Mouse (Mus musculus) adrenal gland (tissue): ENCODE results near the gene Efs.
"Not testable (repeated sequence)": the region's sequence is repeated elsewhere in the genome, so short reads cannot be mapped to it uniquely, and the experiment has no call there.

Source experiments
- intact Hi-C: fragments of 180-260 bp; cut with DNase I; formaldehyde crosslinking; loops from one replicate; pipeline ENCODE4 v1.15.1; 2025
- long read RNA-seq, 2 experiments: library from polyadenylated mRNA; unstranded; transcript quantifications; one replicate each; pipeline ENCODE4 v2.0.0; 2020; ENCODE audit warnings: borderline replicate concordance in 1 of 2; ENCODE audit not compliant: insufficient replicate concordance in 1 of 2

Gene Efs
- long read RNA-seq, experiment 1: 0 reads
- long read RNA-seq, experiment 2, partial matches to known transcripts: 0 of 1 reads
- long read RNA-seq, experiment 2, other reads (novel, unspliced or antisense): 0 of 1 reads

DNA sequence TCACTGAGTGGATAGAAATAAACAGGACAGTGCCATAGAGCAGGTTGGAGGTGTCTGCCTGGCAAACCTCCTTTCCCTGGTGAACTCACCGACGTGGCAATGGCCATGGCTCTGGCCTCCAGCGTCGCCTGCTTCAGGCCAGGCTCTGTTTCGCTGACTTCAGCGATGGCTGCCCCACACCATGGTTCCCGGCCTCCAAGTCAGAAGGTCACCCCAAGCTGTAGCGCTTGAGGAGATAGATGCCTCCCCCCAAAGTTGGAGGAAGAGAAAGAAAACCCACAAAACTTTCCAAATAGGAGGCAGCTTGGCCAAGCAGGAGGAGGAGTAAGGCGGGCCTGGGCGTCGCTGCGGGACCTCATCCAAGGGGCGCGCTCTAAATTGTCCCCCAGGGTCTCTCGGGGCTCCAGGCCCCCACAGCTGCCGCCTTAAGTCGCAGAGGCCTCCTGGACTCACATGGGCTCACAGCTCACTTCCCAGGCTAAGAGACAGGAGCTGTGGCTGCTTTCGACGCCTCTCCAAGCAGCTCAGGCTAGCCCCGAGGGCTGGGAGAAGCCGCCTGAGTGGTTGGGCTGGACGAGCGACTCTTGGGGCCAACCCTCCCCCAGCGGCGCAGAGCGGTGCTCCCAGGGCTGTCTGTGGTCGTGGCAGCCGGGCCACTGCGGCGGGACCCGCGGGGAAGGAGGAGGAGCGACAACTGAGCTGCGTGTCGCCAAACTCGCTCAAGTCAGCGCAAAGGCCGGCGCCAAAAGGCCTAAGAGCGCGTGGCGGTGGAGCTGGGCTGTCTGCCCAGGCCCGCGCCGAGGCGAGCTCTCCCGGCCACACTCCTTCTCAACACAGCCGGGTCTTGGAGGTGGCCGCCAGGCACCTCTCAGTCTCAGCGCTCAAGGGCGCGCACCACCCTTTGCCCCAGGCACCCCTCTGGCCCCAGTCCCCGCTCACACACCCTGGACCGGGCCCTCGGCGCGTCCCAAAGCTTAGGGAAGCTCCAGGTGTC lies at the start of gene Efs:
Gene Efs, minus strand, starts transcription at position 778 of the 994 bp plus-strand sequence.
- intact Hi-C loops: no loop called here

DNA sequence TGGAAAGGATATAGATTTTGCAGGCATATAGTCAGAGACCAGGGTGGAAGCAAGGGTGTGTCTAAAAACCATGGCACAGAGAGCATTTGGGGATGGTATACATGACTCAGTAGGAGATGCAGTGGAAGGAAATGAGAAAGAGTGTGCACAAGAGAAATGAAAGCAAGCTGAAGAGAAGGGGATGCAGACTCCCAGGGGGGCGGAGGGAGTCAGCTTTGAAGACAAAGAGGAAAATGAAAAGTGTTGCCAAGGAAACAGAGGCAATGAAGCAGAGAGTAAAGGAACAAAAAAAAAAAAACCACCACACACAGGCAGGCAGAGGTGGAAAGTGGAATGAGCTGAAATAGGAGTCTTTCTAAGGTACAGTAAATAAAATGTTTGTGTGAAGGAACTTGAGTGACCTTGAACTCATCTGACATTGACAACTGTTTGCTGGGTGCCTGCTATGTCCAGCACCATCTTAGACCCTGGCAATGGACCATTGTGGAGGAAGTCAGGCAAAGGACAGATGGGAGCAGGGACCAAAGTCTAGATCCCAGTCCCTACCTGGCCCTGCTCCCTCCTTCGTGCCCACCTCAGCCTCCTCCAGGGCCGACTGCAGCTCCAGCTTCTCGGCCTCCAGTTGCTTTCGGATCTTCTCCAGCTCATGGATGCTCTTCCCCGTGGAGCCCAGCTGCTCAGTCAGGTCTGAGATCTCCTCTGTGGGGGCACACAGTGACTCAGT lies 48.3 kb upstream of the Efs start:
- intact Hi-C loops: no loop called here

DNA sequence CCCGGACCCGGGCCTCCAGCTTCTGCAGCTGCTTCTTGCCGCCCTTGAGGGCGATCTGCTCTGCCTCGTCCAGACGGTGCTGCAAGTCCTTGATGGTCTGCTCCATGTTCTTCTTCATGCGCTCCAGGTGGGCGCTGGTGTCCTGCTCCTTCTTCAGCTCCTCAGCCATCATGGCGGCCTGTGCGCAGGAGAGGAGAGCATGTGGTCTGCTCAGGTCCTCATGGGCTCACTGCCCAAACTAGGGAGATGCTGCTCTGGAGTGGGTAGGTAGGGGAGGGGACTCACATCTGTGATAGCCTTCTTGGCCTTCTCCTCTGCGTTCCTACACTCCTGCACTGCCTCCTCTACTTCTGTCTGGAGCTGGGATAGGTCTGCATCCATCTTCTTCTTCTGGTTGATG lies 46.9 kb upstream of the Efs start:
- intact Hi-C loops: not testable (repeated sequence)

DNA sequence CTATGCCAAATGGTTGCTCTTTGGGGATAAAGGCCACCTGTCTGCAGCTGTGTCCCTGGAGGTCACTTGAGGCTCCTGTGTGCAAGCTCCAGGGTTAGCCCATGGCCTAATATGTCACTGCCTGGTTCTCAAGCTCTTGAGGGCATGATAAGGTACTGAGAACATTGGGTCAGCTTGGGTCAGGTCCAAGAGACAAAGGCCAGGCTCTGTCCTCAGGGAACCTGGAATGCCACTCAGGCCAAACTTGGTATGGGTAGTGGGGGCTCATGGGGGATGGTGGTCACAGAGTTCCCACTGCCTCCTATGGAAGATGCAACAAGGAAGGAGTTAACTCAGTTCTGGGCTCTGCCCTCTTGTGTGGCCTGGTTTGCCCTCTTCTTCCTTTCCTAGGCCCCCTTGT lies 42.4 kb upstream of the Efs start:
- intact Hi-C loops: no loop called here

DNA sequence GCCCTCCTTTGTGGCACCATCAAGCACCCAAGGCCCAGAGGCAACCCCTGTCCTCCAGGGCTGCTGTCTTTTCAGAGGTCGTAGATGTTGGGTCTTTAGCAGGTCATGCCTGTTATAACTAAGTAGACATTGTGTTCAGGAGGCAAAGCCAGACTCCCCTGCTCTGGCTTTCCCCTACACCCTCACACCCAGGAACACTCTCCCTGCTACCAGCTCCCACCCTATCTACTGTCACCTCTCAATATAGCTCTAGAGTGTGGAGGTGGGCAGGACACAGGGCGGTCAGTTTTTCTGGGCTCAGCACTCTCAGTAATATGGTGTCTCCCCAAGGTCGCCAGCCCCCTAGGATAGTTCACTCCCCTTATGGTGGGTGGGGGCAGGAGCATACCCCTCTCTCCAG lies 41.9 kb upstream of the Efs start:
- intact Hi-C loops: no loop called here

DNA sequence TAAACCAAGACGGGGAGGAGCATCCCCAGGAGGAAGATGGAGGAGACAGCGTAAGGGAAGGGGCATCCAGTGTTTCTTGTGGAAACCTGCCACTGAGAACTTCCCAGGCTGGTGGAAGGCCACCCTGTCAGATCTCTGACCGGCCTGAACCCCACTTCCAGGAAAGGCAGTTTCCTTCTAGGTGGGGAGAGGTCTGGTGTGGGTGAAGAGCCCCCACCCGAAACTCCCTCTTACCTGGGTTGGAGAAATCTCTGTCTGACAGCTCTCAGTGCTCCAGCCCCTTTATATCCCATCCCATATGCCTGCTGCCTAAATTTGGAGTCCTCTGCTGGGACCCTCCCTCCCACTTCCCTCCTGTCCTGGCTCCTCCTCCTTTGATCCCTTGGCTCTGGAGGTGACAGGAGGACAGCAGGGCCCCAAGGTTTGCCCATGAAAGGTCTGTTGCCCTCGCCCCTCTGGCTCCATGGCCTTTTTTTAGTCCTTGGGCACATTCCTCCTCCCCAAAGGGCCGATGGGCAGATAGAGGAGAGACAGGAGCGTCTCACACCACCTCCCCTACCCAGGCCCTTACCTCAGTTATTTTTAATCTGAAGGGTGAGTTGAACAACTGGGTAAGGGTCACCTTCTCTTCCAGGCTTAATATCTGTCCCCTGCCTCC lies 40.5 kb upstream of the Efs start, which contains the start of gene Myh6:
Gene Myh6, minus strand, starts transcription at position 608 of the 658 bp plus-strand sequence.
- intact Hi-C loops: no loop called here

DNA sequence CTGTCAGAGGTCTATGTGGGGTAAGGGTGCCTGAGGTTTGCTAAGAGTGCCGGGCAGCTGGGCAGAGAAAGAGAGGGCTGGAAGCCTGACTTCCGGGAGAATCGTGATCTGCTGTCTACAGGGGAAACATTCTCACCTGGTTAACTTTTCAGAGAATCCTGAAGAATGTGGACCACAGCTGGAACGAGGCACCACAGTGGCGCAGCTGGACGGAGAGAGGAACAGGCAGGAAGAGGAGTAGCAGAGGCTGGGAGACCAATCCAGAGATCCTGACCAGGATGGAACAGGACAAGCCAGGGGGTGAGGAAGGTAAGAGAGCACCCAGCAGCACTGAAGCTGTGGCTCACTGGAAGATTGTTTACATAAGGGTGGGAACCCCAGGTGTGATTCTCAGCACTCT lies 39.7 kb upstream of the Efs start:
- intact Hi-C loops: no loop called here

DNA sequence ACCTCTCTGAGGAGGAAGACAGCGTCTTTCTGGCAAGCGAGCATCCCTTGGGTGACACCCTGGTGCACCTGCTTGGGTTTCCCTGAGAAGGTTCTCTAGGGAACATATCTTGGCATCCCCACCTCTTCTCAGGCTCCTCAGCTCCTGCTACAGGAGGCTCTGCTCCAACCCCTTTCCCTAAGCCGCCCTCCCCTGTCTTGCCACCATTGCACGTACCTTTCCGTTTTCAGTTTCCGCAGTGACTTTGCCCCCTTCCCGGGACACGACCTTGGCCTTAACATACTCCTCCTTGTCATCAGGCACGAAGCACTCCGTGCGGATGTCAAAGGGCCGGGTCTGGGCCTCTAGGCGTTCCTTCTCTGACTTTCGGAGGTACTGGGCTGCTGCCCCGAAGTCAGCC lies 39.1 kb upstream of the Efs start:
- intact Hi-C loops: no loop called here

DNA sequence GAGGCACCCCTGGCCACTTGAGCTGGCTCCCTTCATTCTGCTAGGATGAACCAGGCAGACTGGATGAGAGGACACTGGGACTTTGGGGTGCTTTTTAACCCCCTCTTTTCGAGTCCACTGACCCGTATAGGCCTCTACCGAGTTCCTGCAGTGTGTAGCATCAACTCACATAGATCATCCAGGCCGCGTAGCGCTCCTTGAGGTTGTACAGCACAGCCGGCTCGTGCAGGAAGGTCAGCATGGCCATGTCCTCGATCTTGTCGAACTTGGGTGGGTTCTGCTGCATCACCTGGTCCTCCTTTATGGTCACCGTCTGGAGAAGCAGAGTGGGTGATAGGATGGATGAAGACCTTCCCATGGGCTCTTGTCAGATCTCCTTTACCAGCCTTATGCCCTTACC lies 37.8 kb upstream of the Efs start:
- intact Hi-C loops: no loop called here

DNA sequence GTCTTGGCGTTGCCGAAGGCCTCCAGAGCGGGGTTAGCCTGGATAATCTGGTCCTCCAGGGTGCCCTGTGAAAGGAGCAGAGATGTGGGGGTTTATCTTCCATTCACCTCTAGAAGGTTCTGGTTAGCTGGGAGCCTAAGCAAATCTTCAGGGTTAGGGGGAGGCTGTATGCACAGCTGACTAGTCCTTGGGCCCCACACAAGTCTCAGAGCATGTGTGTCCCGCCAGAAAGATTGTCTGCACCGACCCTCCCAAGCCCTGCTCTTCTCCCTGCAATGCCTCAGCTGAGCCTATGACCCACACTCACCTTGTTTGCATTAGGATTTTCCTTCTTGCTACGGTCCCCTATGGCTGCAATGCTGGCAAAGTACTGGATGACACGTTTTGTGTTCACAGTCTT lies 36.8 kb upstream of the Efs start:
- intact Hi-C loops: no loop called here

DNA sequence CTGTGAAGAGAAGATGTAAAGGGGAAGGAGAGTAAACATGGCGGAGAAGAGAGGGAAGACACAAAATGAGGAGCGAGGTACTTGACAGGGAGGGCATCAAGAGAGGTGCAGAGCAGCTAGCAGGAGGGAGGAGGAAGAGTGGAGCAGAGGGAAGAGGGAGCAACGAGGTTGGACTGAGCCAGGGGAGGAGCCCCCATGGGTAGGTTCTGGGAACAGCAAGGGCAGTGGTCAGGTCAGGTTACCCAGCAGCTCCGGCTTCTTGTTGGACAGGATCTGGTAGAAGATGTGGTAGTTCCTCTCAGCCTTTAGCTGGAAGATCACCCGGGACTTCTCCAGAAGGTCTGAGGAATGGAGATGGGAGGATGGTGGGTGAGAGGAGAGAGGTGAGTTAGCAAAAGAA lies 35.6 kb upstream of the Efs start:
- intact Hi-C loops: no loop called here

DNA sequence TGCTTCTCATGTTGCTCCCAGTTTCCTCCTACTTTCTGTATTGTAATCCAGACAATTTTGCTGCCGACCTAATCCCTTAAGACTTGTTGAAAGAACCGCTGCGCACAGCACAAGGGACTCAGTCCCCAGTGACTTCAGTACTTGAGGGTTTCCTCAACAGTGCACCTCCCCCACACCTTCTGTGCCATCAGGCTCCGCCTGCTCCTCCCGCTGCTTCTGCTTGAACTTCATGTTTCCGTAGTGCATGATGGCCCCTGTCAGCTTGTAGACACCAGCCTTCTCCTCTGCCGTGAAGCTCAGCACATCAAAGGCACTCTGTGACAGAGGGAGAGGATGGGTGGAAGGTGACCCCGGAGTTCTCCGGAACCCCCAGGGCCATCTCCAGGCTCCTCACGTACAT lies 34.8 kb upstream of the Efs start:
- intact Hi-C loops: no loop called here

DNA sequence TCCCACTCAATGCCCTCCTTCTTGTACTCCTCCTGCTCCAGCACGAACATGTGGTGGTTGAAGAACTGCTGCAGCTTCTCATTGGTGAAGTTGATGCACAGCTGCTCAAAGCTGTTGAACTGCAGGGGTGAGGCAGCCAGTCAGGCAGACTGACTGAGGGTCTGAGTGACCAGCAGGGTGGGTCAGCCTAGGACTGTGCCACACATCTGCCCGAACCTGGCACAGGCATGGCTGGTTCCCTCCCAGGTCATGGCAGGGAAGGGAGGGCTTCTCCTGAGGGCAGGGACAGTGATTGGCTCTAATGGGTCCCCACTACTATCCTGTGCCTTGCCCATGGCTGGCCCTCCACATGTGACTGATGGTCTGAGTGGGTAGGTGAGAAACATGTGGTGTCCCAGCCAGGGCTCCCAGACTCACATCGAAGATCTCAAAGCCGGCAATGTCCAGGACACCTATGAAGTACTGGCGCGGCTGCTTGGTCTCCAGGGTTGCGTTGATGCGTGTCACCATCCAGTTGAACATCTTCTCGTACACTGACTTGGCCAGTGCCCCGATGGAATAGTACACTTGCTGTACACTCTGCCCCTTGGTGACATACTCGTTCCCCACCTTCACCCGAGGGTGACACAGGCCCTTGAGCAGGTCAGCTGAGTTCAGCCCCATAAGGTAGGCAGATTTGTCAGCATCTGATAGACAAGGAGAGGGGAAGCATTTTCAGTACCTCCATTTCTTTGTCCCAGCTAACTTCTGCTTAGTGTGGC lies 34.1 kb upstream of the Efs start:
- intact Hi-C loops: not testable (repeated sequence)

DNA sequence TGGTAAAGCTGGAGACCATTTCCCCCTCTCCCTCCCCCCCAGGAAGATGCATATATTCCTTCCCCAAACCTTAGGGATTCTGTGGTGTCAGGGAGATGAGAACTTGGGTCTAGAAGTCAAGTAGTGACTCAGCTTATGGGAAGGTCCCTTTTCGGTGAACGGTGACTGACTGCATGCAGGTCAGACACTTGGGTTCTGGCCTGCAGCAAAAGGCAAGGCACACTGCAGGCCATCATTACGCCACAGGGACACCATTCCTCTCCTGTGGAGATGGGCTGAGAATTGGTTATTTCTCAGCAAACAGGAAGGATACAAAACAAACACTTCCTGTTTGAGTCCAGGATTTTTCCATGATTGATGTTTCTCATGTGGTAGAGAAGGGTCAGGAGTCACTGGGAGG lies 33.3 kb upstream of the Efs start:
- intact Hi-C loops: no loop called here

DNA sequence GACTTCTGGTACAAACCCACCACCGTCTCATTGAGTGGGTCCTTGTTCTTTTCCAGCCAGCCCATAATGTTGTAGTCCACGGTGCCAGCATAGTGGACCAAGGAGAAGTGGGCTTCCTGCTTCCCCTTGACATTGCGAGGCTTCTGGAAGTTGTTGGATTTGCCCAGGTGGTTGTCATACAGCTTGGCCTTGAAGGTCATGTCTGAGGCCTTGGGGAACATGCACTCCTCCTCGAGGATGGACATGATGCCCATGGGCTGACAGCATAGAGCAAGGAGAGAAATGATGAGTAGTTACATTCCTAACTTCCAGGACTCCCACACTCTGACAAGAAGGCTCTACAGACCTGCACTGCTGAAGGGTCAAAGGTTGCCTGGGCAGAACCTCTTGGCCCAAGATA lies 32.6 kb upstream of the Efs start:
- intact Hi-C loops: no loop called here

DNA sequence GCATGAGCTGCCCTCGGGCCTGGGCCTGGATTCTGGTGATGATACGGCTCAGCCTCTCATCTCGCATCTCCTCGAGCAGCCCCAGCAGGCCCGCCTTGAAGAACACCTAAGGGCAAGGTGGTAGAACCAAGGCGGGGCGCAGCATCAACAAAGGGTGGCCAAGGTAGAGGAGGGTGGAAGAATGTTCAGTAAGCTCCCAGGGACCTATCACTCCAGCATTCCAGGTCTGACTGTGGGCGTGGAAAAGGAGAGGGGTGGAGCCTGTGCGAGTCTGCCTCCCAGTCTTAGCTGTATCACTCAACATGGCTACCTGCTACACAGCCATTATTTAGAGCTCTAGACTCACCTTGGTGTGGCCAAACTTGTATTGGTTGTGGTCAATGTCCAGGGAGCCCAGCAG lies 30.6 kb upstream of the Efs start:
- intact Hi-C loops: no loop called here

DNA sequence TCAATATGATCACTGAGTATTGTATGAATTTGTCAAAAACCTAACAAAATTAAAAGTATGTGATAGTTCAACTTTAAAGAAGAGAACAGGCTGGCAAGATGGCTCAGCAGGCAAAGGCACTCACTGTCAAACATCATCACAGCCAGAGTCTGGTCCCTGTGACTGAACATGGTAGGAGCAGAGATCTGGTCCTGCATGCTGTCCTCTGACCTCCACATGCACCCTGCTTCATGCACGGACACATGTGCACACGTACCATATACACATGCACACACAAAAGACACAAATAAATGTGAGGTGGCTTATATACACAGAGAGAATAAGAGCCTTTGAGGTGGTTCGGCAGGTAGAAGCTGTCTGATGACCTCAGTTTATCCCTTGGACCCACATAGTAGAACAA lies 29.6 kb upstream of the Efs start:
- intact Hi-C loops: no loop called here

DNA sequence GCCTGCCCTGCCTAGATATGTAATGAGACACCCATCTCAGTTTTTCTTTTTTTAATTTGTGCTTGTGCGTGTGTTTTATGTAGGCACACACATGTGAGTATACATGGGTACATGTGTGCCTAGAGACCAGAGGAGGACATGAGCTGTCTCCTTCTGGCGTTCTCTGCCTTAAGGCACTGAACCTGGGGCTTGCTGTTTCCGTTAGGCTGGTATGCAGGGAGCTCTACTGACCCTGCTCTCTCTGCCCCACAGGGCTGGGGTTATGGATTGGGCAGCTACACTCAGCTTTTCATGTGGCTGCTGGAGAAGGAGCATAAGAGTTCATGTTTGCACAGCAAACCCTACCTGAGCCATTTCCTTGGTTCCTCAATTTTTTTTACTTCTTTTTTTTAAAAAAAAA lies 28.5 kb upstream of the Efs start:
- intact Hi-C loops: no loop called here

DNA sequence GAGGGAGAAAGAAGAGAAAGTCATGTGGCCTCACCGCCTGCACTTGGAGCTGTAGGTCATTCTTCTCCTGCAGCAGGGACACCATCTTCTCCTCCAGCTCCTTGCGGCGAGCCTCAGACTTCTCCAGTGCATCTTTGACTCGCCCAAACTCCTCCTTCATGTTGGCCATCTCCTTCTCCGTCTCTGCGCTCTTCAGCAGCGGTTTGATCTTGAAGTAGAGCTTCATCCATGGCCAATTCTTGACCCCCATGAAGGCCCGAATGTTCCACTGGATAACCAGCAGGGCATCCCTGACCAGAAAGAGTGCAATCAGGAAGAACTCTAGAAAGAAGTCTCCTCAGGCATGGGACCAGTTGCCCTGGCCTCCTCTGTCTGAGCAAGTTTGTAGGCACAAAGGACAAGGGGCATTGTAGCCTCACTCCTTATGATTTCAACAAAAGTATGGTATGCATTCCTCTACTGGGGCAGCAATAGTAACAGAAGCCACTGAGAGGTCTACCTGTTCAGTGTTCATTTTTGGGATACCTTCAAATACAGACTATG lies 27.8 kb upstream of the Efs start:
- intact Hi-C loops: no loop called here

DNA sequence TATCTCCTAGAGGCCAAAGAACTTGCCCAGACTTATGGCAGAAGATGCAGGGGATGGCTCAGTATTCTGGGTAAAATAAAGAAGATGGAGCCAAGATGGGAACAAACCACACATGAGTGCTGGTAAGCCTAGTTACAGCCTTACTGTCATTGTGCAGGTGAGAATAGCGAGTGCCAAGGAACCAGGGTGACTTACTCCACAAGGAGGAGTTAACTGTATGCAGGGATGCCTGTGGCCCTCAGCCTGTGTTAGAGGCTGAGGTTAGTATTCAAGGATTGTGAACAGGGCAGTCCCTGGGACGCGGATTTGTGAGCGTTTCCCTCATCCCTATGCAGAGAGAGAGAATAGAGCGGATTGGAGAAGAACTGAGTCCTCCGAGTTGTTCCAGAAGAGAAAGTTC lies 25.7 kb upstream of the Efs start:
- intact Hi-C loops: no loop called here

DNA sequence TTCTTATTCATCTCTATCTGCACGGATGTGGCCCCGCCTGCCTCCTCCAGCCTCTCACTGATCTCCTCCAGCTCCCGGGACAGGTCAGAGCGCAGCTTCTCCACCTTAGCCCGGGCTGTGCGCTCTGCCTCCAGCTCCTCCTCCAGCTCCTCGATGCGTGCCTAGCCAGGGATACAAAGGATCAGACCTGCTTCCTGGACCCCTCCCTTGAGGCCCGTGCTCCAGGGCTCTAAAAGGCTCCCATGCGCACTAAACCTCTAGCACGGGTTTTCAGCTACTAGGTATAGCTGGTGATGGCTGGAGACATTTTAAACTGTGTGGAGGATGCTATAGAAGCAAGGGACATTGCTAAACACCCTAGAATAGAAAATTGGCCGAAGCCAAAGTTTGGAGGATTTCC lies 24.6 kb upstream of the Efs start:
- intact Hi-C loops: no loop called here
